8 mouse cellular contexts compared by ENCODE assay signal in genomic region chr17:35868961-35869345, GRCm38 (mm10). TPM values are rescaled to one million over a fixed set of nuclear protein-coding genes. Genes with fewer than 3 reads are reported as not detected.
A peak's percentile ranks its signal among the peaks of the same experiment; 100 is the strongest.
DNase-seq lines count a peak whose midpoint lies in the region; ATAC-seq and TF ChIP-seq lines count a peak whose summit lies in the region.

No protein-coding gene starts in this region.

- no peaks in the 10 kb centered on the region for H3K27me3 ChIP-seq in heart, embryonic 15.5 days
- no peaks in the 10 kb centered on the region for H3K27me3 ChIP-seq in ES-Bruce4 (ENCODE audit: control insufficient read depth, insufficient read depth, low read length, poor library complexity, severe bottlenecking)
- no peaks in the 10 kb centered on the region for H3K27me3 ChIP-seq in forebrain, embryonic 16.5 days (replicated peaks; ENCODE audit: control insufficient read depth, insufficient read depth, low read length)
- peaks cover 39% of the 10 kb centered on the region for H3K27me3 ChIP-seq in liver, postnatal 0 days (ENCODE audit: insufficient read depth, low read length)

- TF ChIP-seq EP300 in ES-Bruce4 (IDR thresholded peaks at IDR 0.05; ENCODE audit: insufficient read depth, low read depth, low read length), result no peak
- no peak for TF ChIP-seq EP300 in liver, postnatal 0 days (IDR thresholded peaks at IDR 0.05; ENCODE audit: low read depth)

- DNase-seq in heart, adult 8-10 months (ENCODE audit: low spot score), result no peak
- no peak for DNase-seq in liver, postnatal 0 days
- DNase-seq in left cerebral cortex, adult 11 months (ENCODE audit: low spot score), result no peak
- no peak for DNase-seq in gastrocnemius, postnatal 36 days
- DNase-seq in ovary, adult 18-20 months (ENCODE audit: low spot score), result no peak

- TF ChIP-seq CTCF in ES-Bruce4 (IDR thresholded peaks at IDR 0.05; ENCODE audit: low read depth, low read length), result no peak
- TF ChIP-seq CTCF in liver, postnatal 0 days (IDR thresholded peaks at IDR 0.05; ENCODE audit: low read depth), result no peak

- TF ChIP-seq POLR2A in ES-Bruce4 (IDR thresholded peaks at IDR 0.05; ENCODE audit: insufficient read depth, low read length), result no peak

- peak overlapping the region; percentile 81 for H3K9ac ChIP-seq in heart, embryonic 15.5 days
- H3K9ac ChIP-seq in ES-Bruce4 (ENCODE audit: low read depth, poor library complexity, severe bottlenecking), result peak overlapping the region; percentile 82; the same call in 1 of the 2 replicates
- peak overlapping the region; percentile 87 for H3K9ac ChIP-seq in forebrain, embryonic 16.5 days (replicated peaks; ENCODE audit: low read depth, low read length)
- H3K9ac ChIP-seq in liver, postnatal 0 days (replicated peaks), result peak overlapping the region; percentile 61

- peak overlapping the region; percentile 77 for H3K4me3 ChIP-seq in heart, embryonic 15.5 days
- H3K4me3 ChIP-seq in ES-Bruce4 (ENCODE audit: low read depth, low read length), result peak overlapping the region; percentile 67
- peak overlapping the region; percentile 83 for H3K4me3 ChIP-seq in forebrain, embryonic 16.5 days (replicated peaks; ENCODE audit: low read length)
- peak overlapping the region; percentile 55 for H3K4me3 ChIP-seq in liver, postnatal 0 days (ENCODE audit: low read depth, low read length)

- intact Hi-C loops in gastrocnemius, postnatal 36 days (cut with DNase I), result no loop called here

- H3K4me2 ChIP-seq in heart, embryonic 15.5 days, result peak overlapping the region; percentile 94
- peak overlapping the region; percentile 93 for H3K4me2 ChIP-seq in forebrain, embryonic 16.5 days (ENCODE audit: low read length)
- peak overlapping the region; percentile 79 for H3K4me2 ChIP-seq in liver, postnatal 0 days (ENCODE audit: low read depth, low read length)

- H3K36me3 ChIP-seq in heart, embryonic 15.5 days, result 0 out of 2 replicates have a peak, but pooled peaks cover 4% of the 10 kb centered on the region
- no peaks in the 10 kb centered on the region for H3K36me3 ChIP-seq in ES-Bruce4 (ENCODE audit: control insufficient read depth, insufficient read depth, low read length, poor library complexity, severe bottlenecking)
- peaks cover 4% of the 10 kb centered on the region; the same call in 1 of the 2 replicates for H3K36me3 ChIP-seq in forebrain, embryonic 16.5 days (ENCODE audit: control insufficient read depth, insufficient read depth)
- peaks cover 8% of the 10 kb centered on the region; the same call in 1 of the 2 replicates for H3K36me3 ChIP-seq in liver, postnatal 0 days (replicated peaks; ENCODE audit: insufficient read depth, low read length)

- no peaks in the 10 kb centered on the region for H3K9me3 ChIP-seq in heart, embryonic 15.5 days (replicated peaks)
- no peaks in the 10 kb centered on the region for H3K9me3 ChIP-seq in ES-Bruce4 (replicated peaks; ENCODE audit: control insufficient read depth, insufficient read depth, low read length, poor library complexity, severe bottlenecking)
- no peaks in the 10 kb centered on the region for H3K9me3 ChIP-seq in forebrain, embryonic 16.5 days (ENCODE audit: control insufficient read depth, low read length)
- no peaks in the 10 kb centered on the region for H3K9me3 ChIP-seq in liver, postnatal 0 days (ENCODE audit: low read length)

- no peak for ATAC-seq in heart, embryonic 15.5 days (replicated peaks; ENCODE audit: insufficient number of reproducible peaks, insufficient read depth, low FRiP score, low read depth)
- no peak for ATAC-seq in forebrain, embryonic 16.5 days
- ATAC-seq in liver, postnatal 0 days, result no peak

- H3K4me1 ChIP-seq in heart, embryonic 15.5 days (replicated peaks), result peaks cover 70% of the 10 kb centered on the region
- peaks cover 4% of the 10 kb centered on the region for H3K4me1 ChIP-seq in ES-Bruce4 (ENCODE audit: control insufficient read depth, insufficient read depth, low read length)
- H3K4me1 ChIP-seq in forebrain, embryonic 16.5 days (replicated peaks; ENCODE audit: control insufficient read depth, insufficient read depth, low read length), result peaks cover 65% of the 10 kb centered on the region
- peaks cover 32% of the 10 kb centered on the region for H3K4me1 ChIP-seq in liver, postnatal 0 days (ENCODE audit: insufficient read depth)

- peak overlapping the region; percentile 99 for H3K27ac ChIP-seq in heart, embryonic 15.5 days
- peak overlapping the region; percentile 93 for H3K27ac ChIP-seq in ES-Bruce4 (ENCODE audit: insufficient read depth, low read length)
- H3K27ac ChIP-seq in forebrain, embryonic 16.5 days (ENCODE audit: low read length), result peak overlapping the region; percentile 47; the same call in 1 of the 2 replicates
- H3K27ac ChIP-seq in liver, postnatal 0 days (ENCODE audit: low read depth), result peak overlapping the region; percentile 95

- under 1% methylated on average over 7 of the region's 7 CpGs for WGBS in heart, embryonic 15.5 days
- WGBS in forebrain, embryonic 16.5 days, result 2% methylated on average over 7 of the region's 7 CpGs
- 2% methylated on average over 7 of the region's 7 CpGs for WGBS in liver, postnatal 0 days (ENCODE audit: insufficient replicate concordance)

RNA-seq across cellular contexts. Expression of gene Ppp1r18, which starts 3.6 kb away (rescaled TPM):
- polyA plus RNA-seq in heart, embryonic 15.5 days (2015; fragmentation: Nextera tagmentation; extraction: Ambion mirVana), result 17.9 and 21.4 TPM in 2 replicates
- 10 to 100 TPM; 10.5 to 13.5 (median 11.8) TPM for total RNA-seq in heart, adult 8-10 months (2022)
- polyA plus RNA-seq in ES-Bruce4 (2011; ENCODE audit: insufficient read depth, insufficient read length, low read depth, missing spikeins), result 18.6 and 20.1 TPM in 2 replicates
- polyA plus RNA-seq in forebrain, embryonic 16.5 days (2015; fragmentation: Nextera tagmentation; extraction: Ambion mirVana), result 24.9 and 25.7 TPM in 2 replicates
- polyA plus RNA-seq in liver, postnatal 0 days (2015; fragmentation: Nextera tagmentation; extraction: Ambion mirVana), result 14.1 and 15.3 TPM in 2 replicates
- 1 to 10 TPM; 5.1 to 5.2 TPM for total RNA-seq in gastrocnemius, postnatal 36 days (2021)

RNA-seq across cellular contexts. Expression of gene Nrm, which starts 7.8 kb away (rescaled TPM):
- 38.7 and 46.2 TPM in 2 replicates for polyA plus RNA-seq in heart, embryonic 15.5 days (2015; fragmentation: Nextera tagmentation; extraction: Ambion mirVana)
- total RNA-seq in heart, adult 8-10 months (2022), result 1 to 10 TPM; 1.7 to 2.9 (median 1.8) TPM
- 32.9 and 35.3 TPM in 2 replicates for polyA plus RNA-seq in ES-Bruce4 (2011; ENCODE audit: insufficient read depth, insufficient read length, low read depth, missing spikeins)
- 23.4 and 26.1 TPM in 2 replicates for polyA plus RNA-seq in forebrain, embryonic 16.5 days (2015; fragmentation: Nextera tagmentation; extraction: Ambion mirVana)
- 15.5 and 15.8 TPM in 2 replicates for polyA plus RNA-seq in liver, postnatal 0 days (2015; fragmentation: Nextera tagmentation; extraction: Ambion mirVana)
- total RNA-seq in gastrocnemius, postnatal 36 days (2021), result 1 to 10 TPM; 1.6 to 2.0 TPM

RNA-seq across cellular contexts. Expression of gene Dhx16, which starts 10.7 kb away (rescaled TPM):
- polyA plus RNA-seq in heart, embryonic 15.5 days (2015; fragmentation: Nextera tagmentation; extraction: Ambion mirVana), result 19.7 and 31.1 TPM in 2 replicates
- 10 to 100 TPM; 18.7 to 20.8 (median 20.1) TPM for total RNA-seq in heart, adult 8-10 months (2022)
- 533 and 573 TPM in 2 replicates for polyA plus RNA-seq in ES-Bruce4 (2011; ENCODE audit: insufficient read depth, insufficient read length, low read depth, missing spikeins)
- polyA plus RNA-seq in forebrain, embryonic 16.5 days (2015; fragmentation: Nextera tagmentation; extraction: Ambion mirVana), result 40.4 and 42.2 TPM in 2 replicates
- 14.3 and 15.6 TPM in 2 replicates for polyA plus RNA-seq in liver, postnatal 0 days (2015; fragmentation: Nextera tagmentation; extraction: Ambion mirVana)
- total RNA-seq in gastrocnemius, postnatal 36 days (2021), result 10 to 100 TPM; 10.8 to 14.2 TPM

RNA-seq across cellular contexts. Expression of gene Mdc1, which starts 27.6 kb away (rescaled TPM):
- polyA plus RNA-seq in heart, embryonic 15.5 days (2015; fragmentation: Nextera tagmentation; extraction: Ambion mirVana), result 12.6 and 17.0 TPM in 2 replicates
- 10 to 100 TPM; 11.5 to 12.8 (median 12.0) TPM for total RNA-seq in heart, adult 8-10 months (2022)
- polyA plus RNA-seq in ES-Bruce4 (2011; ENCODE audit: insufficient read depth, insufficient read length, low read depth, missing spikeins), result 131 and 147 TPM in 2 replicates
- polyA plus RNA-seq in forebrain, embryonic 16.5 days (2015; fragmentation: Nextera tagmentation; extraction: Ambion mirVana), result 10.6 and 13.2 TPM in 2 replicates
- polyA plus RNA-seq in liver, postnatal 0 days (2015; fragmentation: Nextera tagmentation; extraction: Ambion mirVana), result 2.5 and 3.3 TPM in 2 replicates
- 1 to 10 TPM; 2.9 to 3.5 TPM for total RNA-seq in gastrocnemius, postnatal 36 days (2021)

RNA-seq across cellular contexts. Expression of gene 2310061I04Rik, which starts 28.3 kb away (rescaled TPM):
- 23.9 and 27.6 TPM in 2 replicates for polyA plus RNA-seq in heart, embryonic 15.5 days (2015; fragmentation: Nextera tagmentation; extraction: Ambion mirVana)
- 100 to 1,000 TPM in 3 of 4 experiments, 10 to 100 TPM in 1; 85.5 to 115 (median 106) TPM for total RNA-seq in heart, adult 8-10 months (2022)
- 58.1 and 58.9 TPM in 2 replicates for polyA plus RNA-seq in ES-Bruce4 (2011; ENCODE audit: insufficient read depth, insufficient read length, low read depth, missing spikeins)
- polyA plus RNA-seq in forebrain, embryonic 16.5 days (2015; fragmentation: Nextera tagmentation; extraction: Ambion mirVana), result 34.5 and 49.5 TPM in 2 replicates
- 15.6 and 16.9 TPM in 2 replicates for polyA plus RNA-seq in liver, postnatal 0 days (2015; fragmentation: Nextera tagmentation; extraction: Ambion mirVana)
- 10 to 100 TPM; 59.6 to 63.8 TPM for total RNA-seq in gastrocnemius, postnatal 36 days (2021)

Comparison
In these comparisons a context has a peak if more than half of its experiments do, and no peak if none do; other contexts are left out.
1. H3K27ac ChIP-seq: peak in every context shown above with its lines; median percentile 99 in heart, embryonic 15.5 days; 95 in liver, postnatal 0 days; 93 in ES-Bruce4; 47 in forebrain, embryonic 16.5 days.
2. RNA of gene Dhx16, which starts 10.7 kb away (polyA plus RNA-seq): 533 to 573 TPM in ES-Bruce4; 40.4 to 42.2 TPM in forebrain, embryonic 16.5 days, 19.7 to 31.1 TPM in heart, embryonic 15.5 days and 14.3 to 15.6 TPM in liver, postnatal 0 days; every median in the first group is over 10 times any median in the second.
3. Peak in every context shown above with its lines, with median percentiles within 50 percentile points of each other: H3K4me2 ChIP-seq, H3K4me3 ChIP-seq and H3K9ac ChIP-seq.